Mouse (Mus musculus) midbrain, embryonic 14.5 days (tissue): ENCODE data around the gene Nanog. TPM values are rescaled to one million over a fixed set of nuclear protein-coding genes. Genes with fewer than 3 reads are reported as not detected.

ENCODE experiments used
- ATAC-seq: fragments of 200-750 bp; cut with Nextera tagmentation; 2 replicates; pipeline ENCODE4 v1.8.0; 2017; ENCODE audit warnings: moderate number of reproducible peaks, moderate library complexity; ENCODE audit not compliant: low FRiP score, low TSS enrichment
- DNase-seq: peaks from one replicate; pipeline ENCODE4 v3.0.0-alpha.2; 2015
- H3K27ac ChIP-seq: fragments of 300-500 bp; sonication (generic); replicated peaks from 2 replicates; pipeline ENCODE4 v1.5.1; 2014; ENCODE audit warnings: mild to moderate bottlenecking, low read depth, low read length, moderate library complexity
- H3K27me3 ChIP-seq: fragments of 300-500 bp; sonication (generic); 2 replicates; pipeline ENCODE4 v1.6.1; 2014; ENCODE audit warnings: low read length, control low read depth, mixed read lengths; ENCODE audit not compliant: control insufficient read depth, insufficient read depth
- H3K36me3 ChIP-seq: fragments of 300-500 bp; sonication (generic); 2 replicates; pipeline ENCODE4 v1.6.1; 2014; ENCODE audit warnings: low read length, control low read depth; ENCODE audit not compliant: control insufficient read depth, insufficient read depth
- H3K4me1 ChIP-seq: fragments of 300-500 bp; sonication (generic); 2 replicates; pipeline ENCODE4 v1.6.1; 2014; ENCODE audit warnings: mild to moderate bottlenecking, antibody characterized with exemption, low read length, control low read depth; ENCODE audit not compliant: control insufficient read depth, insufficient read depth
- H3K4me2 ChIP-seq: fragments of 300-500 bp; sonication (generic); 2 replicates; pipeline ENCODE4 v1.6.1; 2014; ENCODE audit warnings: mild to moderate bottlenecking, low read length, moderate library complexity
- H3K4me3 ChIP-seq: fragments of 300-500 bp; sonication (generic); replicated peaks from 2 replicates; pipeline ENCODE4 v1.5.1; 2014; ENCODE audit warnings: low read depth, low read length
- H3K9ac ChIP-seq: fragments of 300-500 bp; sonication (generic); replicated peaks from 2 replicates; pipeline ENCODE4 v1.6.1; 2014; ENCODE audit warnings: mild to moderate bottlenecking, low read length, moderate library complexity
- H3K9me3 ChIP-seq: fragments of 300-500 bp; sonication (generic); 2 replicates; pipeline ENCODE4 v1.6.1; 2016; ENCODE audit warnings: low read length, control low read depth, mixed read lengths; ENCODE audit not compliant: control insufficient read depth
- WGBS: fragments of 180-500 bp; shearing (Covaris S2); extraction: QIAGEN DNeasy Blood & Tissue Kit; methylation state at CpG from one replicate; pipeline ENCODE4 v1.1.7; 2014; 5-methylcytosine and 5-hydroxymethylcytosine counted together
- polyA plus RNA-seq: library from polyadenylated mRNA; unstranded; fragments of >200 nt; fragmentation: Nextera tagmentation; extraction: Ambion mirVana; gene quantifications from 2 replicates; pipeline ENCODE4 v1.2.1, GENCODE M21; 2014

Nanog gene
- polyA plus RNA-seq, 1 experiment from 2014 or later = not detected

GRCm38 (mm10) chr6:122743353-122743752, 36.1 kb downstream of the Nanog start:
- Histone ChIP-seq H3K9ac (no peak overlapping the region), H3K27me3 (peaks cover 30% of the 10 kb centered on the region), H3K4me3 (no peak overlapping the region), H3K36me3 (no peaks in the 10 kb centered on the region), H3K9me3 (no peaks in the 10 kb centered on the region), H3K27ac (no peak overlapping the region), H3K4me2 (no peak overlapping the region), H3K4me1 (no peaks in the 10 kb centered on the region)
- 20% methylated on average over 11 of the region's 11 CpGs for WGBS
- no peak for DNase-seq
- ATAC-seq = no peak

GRCm38 (mm10) chr6:122744505-122745249, 37.4 kb downstream of the Nanog start:
- 26% methylated on average over 10 of the region's 10 CpGs for WGBS
- no peak for DNase-seq
- H3K4me3 ChIP-seq = no peak overlapping the region

GRCm38 (mm10) chr6:122750579-122750978, 43.3 kb downstream of the Nanog start:
- no peak overlapping the region for H3K9ac ChIP-seq
- ATAC-seq = no peak
- no peak overlapping the region for H3K27ac ChIP-seq
- no peaks in the 10 kb centered on the region for H3K27me3 ChIP-seq
- 76% methylated on average over 6 of the region's 6 CpGs for WGBS
- DNase-seq = no peak
- no peaks in the 10 kb centered on the region for H3K36me3 ChIP-seq
- no peak overlapping the region for H3K4me3 ChIP-seq
- no peak overlapping the region for H3K4me2 ChIP-seq
- no peaks in the 10 kb centered on the region for H3K9me3 ChIP-seq
- no peaks in the 10 kb centered on the region for H3K4me1 ChIP-seq

More at GRCm38 (mm10) chr6:122744505-122745249, 37.4 kb downstream of the Nanog start:
- Histone ChIP-seq H3K9ac (no peak overlapping the region), H3K36me3 (no peaks in the 10 kb centered on the region), H3K4me1 (no peaks in the 10 kb centered on the region), H3K27ac (no peak overlapping the region), H3K27me3 (peaks cover 30% of the 10 kb centered on the region), H3K9me3 (no peaks in the 10 kb centered on the region), H3K4me2 (no peak overlapping the region)
- no peak for ATAC-seq

- Histone ChIP-seq H3K27me3 (no peaks in the 10 kb centered on the region), H3K27ac (no peak overlapping the region), H3K4me2 (no peak overlapping the region), H3K9me3 (no peaks in the 10 kb centered on the region), H3K36me3 (no peaks in the 10 kb centered on the region), H3K9ac (no peak overlapping the region), H3K4me1 (no peaks in the 10 kb centered on the region), H3K4me3 (no peak overlapping the region)
- no peak for DNase-seq
- no peak for ATAC-seq
- WGBS = 75% methylated on average over 2 of the region's 2 CpGs
Observed at GRCm38 (mm10) chr6:122755913-122756312, 48.6 kb downstream of the Nanog start.

GRCm38 (mm10) chr6:122758732-122759131, 51.4 kb downstream of the Nanog start:
- Histone ChIP-seq H3K27ac (no peak overlapping the region), H3K9me3 (no peaks in the 10 kb centered on the region), H3K4me1 (peaks cover 5% of the 10 kb centered on the region), H3K36me3 (no peaks in the 10 kb centered on the region), H3K9ac (no peak overlapping the region), H3K4me3 (no peak overlapping the region), H3K4me2 (no peak overlapping the region), H3K27me3 (peaks cover 3% of the 10 kb centered on the region; the same call in 1 of the 2 replicates)
- DNase-seq = no peak
- 57% methylated on average over 5 of the region's 5 CpGs for WGBS
- ATAC-seq = no peak

- peak overlapping the region; percentile 35 for H3K4me3 ChIP-seq
- no peak overlapping the region; the same call in 1 of the 2 replicates for H3K27ac ChIP-seq
- peak; percentile 95 for DNase-seq
- H3K36me3 ChIP-seq = no peaks in the 10 kb centered on the region
- H3K27me3 ChIP-seq = peaks cover 3% of the 10 kb centered on the region; the same call in 1 of the 2 replicates
- ATAC-seq = peak; percentile 70
- no peaks in the 10 kb centered on the region for H3K9me3 ChIP-seq
- peak overlapping the region; percentile 48 for H3K4me2 ChIP-seq
- peaks cover 16% of the 10 kb centered on the region for H3K4me1 ChIP-seq
- peak overlapping the region; percentile 41; the same call in 1 of the 2 replicates for H3K9ac ChIP-seq
- WGBS = 1% methylated on average over 11 of the region's 11 CpGs
Observed at GRCm38 (mm10) chr6:122761011-122761599, 53.8 kb downstream of the Nanog start.

- Histone ChIP-seq H3K4me2 (peak overlapping the region; percentile 48), H3K4me3 (peak overlapping the region; percentile 35; the same call in 1 of the 2 replicates), H3K9ac (peak overlapping the region; percentile 41; the same call in 1 of the 2 replicates), H3K9me3 (no peaks in the 10 kb centered on the region), H3K27me3 (peaks cover 3% of the 10 kb centered on the region; the same call in 1 of the 2 replicates), H3K4me1 (peaks cover 22% of the 10 kb centered on the region), H3K36me3 (no peaks in the 10 kb centered on the region), H3K27ac (no peak overlapping the region)
- no peak for DNase-seq
- no peak for ATAC-seq
Observed at GRCm38 (mm10) chr6:122761901-122762300, 54.6 kb downstream of the Nanog start.

- no peak overlapping the region for H3K4me3 ChIP-seq
- no peaks in the 10 kb centered on the region for H3K36me3 ChIP-seq
- H3K9me3 ChIP-seq = no peaks in the 10 kb centered on the region
- H3K4me2 ChIP-seq = no peak overlapping the region
- no peak overlapping the region for H3K9ac ChIP-seq
- peaks cover 22% of the 10 kb centered on the region for H3K4me1 ChIP-seq
- no peak for DNase-seq
- 88% methylated on average over 3 of the region's 3 CpGs for WGBS
- peaks cover 3% of the 10 kb centered on the region; the same call in 1 of the 2 replicates for H3K27me3 ChIP-seq
- no peak for ATAC-seq
- no peak overlapping the region for H3K27ac ChIP-seq
Observed at GRCm38 (mm10) chr6:122762480-122762879, 55.2 kb downstream of the Nanog start.
